ENCODE assay signal across 8 mouse cellular contexts in the genomic region with DNA sequence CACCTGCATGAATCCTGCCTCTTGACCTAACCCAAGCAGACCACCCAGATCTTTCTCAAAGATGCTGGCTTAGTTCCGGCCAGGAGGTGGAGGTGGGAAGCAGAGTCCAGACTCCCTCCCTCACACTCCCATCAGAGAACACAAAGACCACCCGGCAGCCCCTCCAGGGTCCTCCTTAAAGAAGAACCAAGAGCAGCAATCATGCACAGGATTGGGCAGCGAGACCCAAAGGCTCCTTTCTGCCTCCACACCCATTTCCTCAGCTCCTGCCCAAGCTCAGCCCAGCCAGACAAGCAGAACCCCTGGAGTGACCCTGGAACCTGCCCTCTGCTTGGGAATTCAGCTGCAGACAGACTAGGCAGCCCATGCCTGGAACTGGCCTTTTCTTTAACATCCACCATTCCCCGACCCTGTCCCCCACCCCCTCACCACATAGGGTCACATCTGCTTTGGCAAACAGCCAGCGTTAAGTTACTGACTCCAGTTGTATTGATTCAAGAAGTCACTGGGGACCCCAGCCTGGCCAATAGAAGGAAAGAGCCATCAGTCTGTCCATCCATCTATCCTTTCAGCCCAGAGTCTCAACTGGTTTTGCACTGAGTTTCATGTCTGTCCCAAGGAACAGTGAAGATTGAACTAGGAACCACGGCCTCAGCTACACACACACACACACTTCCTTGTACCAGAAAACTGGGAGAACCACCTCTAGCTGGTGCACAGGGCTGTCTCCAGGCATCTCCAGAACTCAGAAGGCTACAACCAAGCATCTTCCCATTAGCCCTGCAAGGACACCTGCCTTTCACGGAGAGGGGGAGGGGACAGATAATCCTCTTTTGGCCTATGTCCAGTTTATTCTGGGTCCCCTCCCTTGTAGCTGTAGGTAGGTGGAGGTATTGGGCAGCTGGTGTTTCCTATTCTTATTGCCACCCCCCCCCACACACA. TPM values are rescaled to one million over a fixed set of nuclear protein-coding genes. Genes with fewer than 3 reads are reported as not detected.
DNase-seq lines count a peak whose midpoint lies in the region; ATAC-seq and TF ChIP-seq lines count a peak whose summit lies in the region.

No protein-coding gene starts in this region.

- H3K27ac ChIP-seq in embryonic facial prominence, embryonic 12.5 days: 0 out of 2 replicates have a peak overlapping the region, but pooled peaks have one; percentile 37
- H3K27ac ChIP-seq in heart, embryonic 15.5 days: peak overlapping the region; percentile 97
- no peak overlapping the region; the same call in 1 of the 2 replicates for H3K27ac ChIP-seq in midbrain, embryonic 12.5 days (replicated peaks)
- H3K27ac ChIP-seq in layer of hippocampus, adult 2 months: no peak overlapping the region

- no peak overlapping the region for H3K9ac ChIP-seq in embryonic facial prominence, embryonic 12.5 days
- peak overlapping the region; percentile 31; the same call in 1 of the 2 replicates for H3K9ac ChIP-seq in heart, embryonic 15.5 days
- 0 out of 2 replicates have a peak overlapping the region, but pooled peaks have one; percentile 15 for H3K9ac ChIP-seq in midbrain, embryonic 12.5 days (replicated peaks)

- peaks cover 42% of the 10 kb centered on the region for H3K4me1 ChIP-seq in embryonic facial prominence, embryonic 12.5 days
- H3K4me1 ChIP-seq in heart, embryonic 15.5 days (replicated peaks): peaks cover 62% of the 10 kb centered on the region
- H3K4me1 ChIP-seq in midbrain, embryonic 12.5 days: peaks cover 38% of the 10 kb centered on the region

- no peaks in the 10 kb centered on the region for H3K9me3 ChIP-seq in embryonic facial prominence, embryonic 12.5 days
- H3K9me3 ChIP-seq in heart, embryonic 15.5 days (replicated peaks): no peaks in the 10 kb centered on the region
- no peaks in the 10 kb centered on the region for H3K9me3 ChIP-seq in midbrain, embryonic 12.5 days

- H3K4me2 ChIP-seq in embryonic facial prominence, embryonic 12.5 days (replicated peaks): peak overlapping the region; percentile 95
- H3K4me2 ChIP-seq in heart, embryonic 15.5 days: peak overlapping the region; percentile 98
- H3K4me2 ChIP-seq in midbrain, embryonic 12.5 days (replicated peaks): peak overlapping the region; percentile 89

- peaks cover 7% of the 10 kb centered on the region for H3K36me3 ChIP-seq in embryonic facial prominence, embryonic 12.5 days
- H3K36me3 ChIP-seq in heart, embryonic 15.5 days: peaks cover 12% of the 10 kb centered on the region
- H3K36me3 ChIP-seq in midbrain, embryonic 12.5 days: peaks cover 5% of the 10 kb centered on the region; the same call in 1 of the 2 replicates

- 29% methylated on average over 7 of the region's 7 CpGs for WGBS in embryonic facial prominence, embryonic 12.5 days
- WGBS in heart, embryonic 15.5 days: 41% methylated on average over 7 of the region's 7 CpGs
- WGBS in midbrain, embryonic 12.5 days: 13% methylated on average over 7 of the region's 7 CpGs

- no peak for ATAC-seq in embryonic facial prominence, embryonic 12.5 days (ENCODE audit: insufficient number of reproducible peaks, insufficient read depth, low FRiP score, low TSS enrichment)
- ATAC-seq in heart, embryonic 15.5 days (replicated peaks; ENCODE audit: insufficient number of reproducible peaks, insufficient read depth, low FRiP score, low read depth): no peak
- ATAC-seq in midbrain, embryonic 12.5 days (ENCODE audit: low FRiP score, low read depth): no peak

- DNase-seq in kidney, adult 18-20 months: peak; percentile 9
- no peak for DNase-seq in kidney, postnatal 14 days
- DNase-seq in urinary bladder, postnatal 14 days (ENCODE audit: low spot score): no peak
- DNase-seq in layer of hippocampus, adult 2 months (ENCODE audit: low spot score in 2 of 2): no peak
- DNase-seq in cerebellum, adult 9-11 months: no peak

- H3K27me3 ChIP-seq in embryonic facial prominence, embryonic 12.5 days: peaks cover 31% of the 10 kb centered on the region
- peaks cover 19% of the 10 kb centered on the region for H3K27me3 ChIP-seq in heart, embryonic 15.5 days
- H3K27me3 ChIP-seq in midbrain, embryonic 12.5 days: peaks cover 58% of the 10 kb centered on the region

- no peak for TF ChIP-seq CTCF in layer of hippocampus, adult 2 months (conservative IDR thresholded peaks at IDR 0.05)

- H3K4me3 ChIP-seq in embryonic facial prominence, embryonic 12.5 days: peak overlapping the region; percentile 61
- H3K4me3 ChIP-seq in heart, embryonic 15.5 days: peak overlapping the region; percentile 76
- H3K4me3 ChIP-seq in midbrain, embryonic 12.5 days: peak overlapping the region; percentile 64
- no peak overlapping the region for H3K4me3 ChIP-seq in layer of hippocampus, adult 2 months

RNA-seq across cellular contexts. Expression of gene Fgf18, which starts 1.7 kb away (rescaled TPM):
- 11.5 and 17.2 TPM in 2 replicates for polyA plus RNA-seq in embryonic facial prominence, embryonic 12.5 days (2016; fragmentation: Nextera tagmentation; extraction: Ambion mirVana)
- polyA plus RNA-seq in heart, embryonic 15.5 days (2015; fragmentation: Nextera tagmentation; extraction: Ambion mirVana): 9.1 and 9.5 TPM in 2 replicates
- polyA plus RNA-seq in midbrain, embryonic 12.5 days (2016; fragmentation: Nextera tagmentation; extraction: Ambion mirVana): 3.0 and 3.6 TPM in 2 replicates
- 1 to 10 TPM; 4.1 TPM for total RNA-seq in layer of hippocampus, adult 2 months (2021)

RNA-seq across cellular contexts. Expression of gene Npm1, which starts 17.5 kb away (rescaled TPM):
- polyA plus RNA-seq in embryonic facial prominence, embryonic 12.5 days (2016; fragmentation: Nextera tagmentation; extraction: Ambion mirVana): 922 and 970 TPM in 2 replicates
- polyA plus RNA-seq in heart, embryonic 15.5 days (2015; fragmentation: Nextera tagmentation; extraction: Ambion mirVana): 392 and 425 TPM in 2 replicates
- 647 and 719 TPM in 2 replicates for polyA plus RNA-seq in midbrain, embryonic 12.5 days (2016; fragmentation: Nextera tagmentation; extraction: Ambion mirVana)
- 100 to 1,000 TPM; 183 to 184 TPM for total RNA-seq in layer of hippocampus, adult 2 months (2021)

RNA-seq across cellular contexts. Expression of gene Tlx3, which starts 57.9 kb away (rescaled TPM):
- 6.6 and 9.1 TPM in 2 replicates for polyA plus RNA-seq in embryonic facial prominence, embryonic 12.5 days (2016; fragmentation: Nextera tagmentation; extraction: Ambion mirVana)
- 0.08 and 0.27 TPM in 2 replicates for polyA plus RNA-seq in heart, embryonic 15.5 days (2015; fragmentation: Nextera tagmentation; extraction: Ambion mirVana)
- 4.3 and 5.0 TPM in 2 replicates for polyA plus RNA-seq in midbrain, embryonic 12.5 days (2016; fragmentation: Nextera tagmentation; extraction: Ambion mirVana)
- total RNA-seq in layer of hippocampus, adult 2 months (2021): not detected

Comparison
In these comparisons a context has a peak if more than half of its experiments do, and no peak if none do; other contexts are left out.
1. H3K27ac ChIP-seq: peak in embryonic facial prominence, embryonic 12.5 days (single experiment) and heart, embryonic 15.5 days (single experiment); none in midbrain, embryonic 12.5 days (single experiment) and layer of hippocampus, adult 2 months (single experiment).
2. Peak in every context shown above with its lines, with median percentiles within 50 percentile points of each other: H3K4me2 ChIP-seq.